Mouse (Mus musculus) bone marrow, adult 2 months (tissue): ENCODE results near the gene Fancc. TPM values are rescaled to one million over a fixed set of nuclear protein-coding genes. Genes with fewer than 3 reads are reported as not detected.
A peak's percentile ranks its signal among the peaks of the same experiment; 100 is the strongest.

Source experiments
- H3K27ac ChIP-seq: fragments of 200-500 bp; 2 replicates; pipeline ENCODE4 v1.5.1; 2012; ENCODE audit warnings: low read depth, mild to moderate bottlenecking, control low read depth, inconsistent platforms, low read length; ENCODE audit not compliant: control insufficient read depth, poor library complexity, insufficient read depth
- H3K4me1 ChIP-seq: fragments of 200-500 bp; 2 replicates; pipeline ENCODE4 v1.6.1; 2011; ENCODE audit warnings: low read length; ENCODE audit not compliant: control insufficient read depth, insufficient read depth
- H3K4me3 ChIP-seq: fragments of 200-500 bp; replicated peaks from 2 replicates; pipeline ENCODE3; 2011; ENCODE audit warnings: mild to moderate bottlenecking, low read depth, low read length, control low read depth; ENCODE audit not compliant: control insufficient read depth
- CTCF ChIP-seq: fragments of 200-500 bp; IDR thresholded peaks from 2 replicates; pipeline ENCODE4 v1.5.1; 2011; ENCODE audit warnings: low read length, control low read depth; ENCODE audit not compliant: control insufficient read depth, insufficient read depth
- POLR2A ChIP-seq: fragments of 200-500 bp; IDR thresholded peaks from 2 replicates; pipeline ENCODE4 v1.6.1; 2011; ENCODE audit warnings: low read depth, mild to moderate bottlenecking, control low read depth, low read length, borderline replicate concordance; ENCODE audit not compliant: control insufficient read depth
- WGBS: fragments of 180-500 bp; shearing (Covaris S2); methylation state at CpG from one replicate; pipeline ENCODE4 v1.1.7; 2018; 5-methylcytosine and 5-hydroxymethylcytosine counted together
- polyA plus RNA-seq: library from polyadenylated mRNA; stranded (reverse); fragments of >200 nt; gene quantifications from 2 replicates; pipeline ENCODE4 v1.2.4, GENCODE M21; 2011; ENCODE audit warnings: low replicate concordance; ENCODE audit not compliant: missing spikeins, insufficient read depth, insufficient read length

Fancc gene
- polyA plus RNA-seq, 1 experiment = 9.9 TPM

DNA sequence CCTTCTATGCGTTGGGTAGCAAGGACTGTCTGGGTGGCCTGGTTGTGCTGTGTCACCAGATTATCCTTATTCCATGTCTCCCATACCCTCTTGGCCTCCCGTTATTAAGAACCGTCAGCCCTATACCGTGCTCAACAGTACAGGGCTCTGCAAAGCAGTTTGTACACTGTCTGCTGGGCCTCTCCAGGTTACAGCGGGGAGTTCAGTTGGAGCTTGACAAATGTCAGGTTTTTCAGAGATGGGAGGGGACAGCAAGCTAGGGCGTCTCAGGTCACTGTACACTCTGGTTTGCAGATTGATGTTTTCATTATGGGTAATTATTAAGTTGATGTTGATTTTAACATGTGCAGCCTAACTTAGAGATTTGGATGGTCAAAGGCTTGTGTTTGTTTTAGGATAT lies 240.9 kb downstream of the Fancc start:
- no peak overlapping the region for H3K27ac ChIP-seq
- no peak overlapping the region for H3K4me3 ChIP-seq
- 76% methylated on average over 6 of the region's 6 CpGs for WGBS
- H3K4me1 ChIP-seq = peaks cover 7% of the 10 kb centered on the region
- TF ChIP-seq CTCF = no peak
- no peak for TF ChIP-seq POLR2A

DNA sequence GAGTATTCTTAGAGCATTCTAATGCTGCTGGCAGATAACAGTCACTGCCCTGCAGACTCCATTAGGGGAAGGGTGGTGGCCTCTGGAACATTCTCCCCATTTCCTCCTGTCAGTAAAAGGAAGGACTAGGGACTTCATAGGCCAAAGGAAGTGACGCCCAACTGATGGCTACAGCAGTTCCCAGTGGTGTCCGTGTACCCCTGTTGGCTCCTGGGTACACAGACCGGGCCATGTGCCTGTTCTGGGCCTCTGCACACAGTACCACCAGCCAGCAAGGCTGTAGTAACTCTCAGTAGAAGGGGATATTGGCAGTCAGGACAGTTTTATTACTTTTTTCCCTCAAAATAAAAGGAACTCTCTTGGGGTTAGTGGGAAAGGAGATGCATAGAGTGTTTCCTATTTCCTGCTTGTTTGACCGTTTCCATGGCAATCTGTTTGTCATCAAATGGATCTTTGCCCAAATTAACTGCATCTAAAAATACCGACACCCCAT lies 241.5 kb downstream of the Fancc start:
- H3K4me3 ChIP-seq = no peak overlapping the region
- 35% methylated on average over 5 of the region's 5 CpGs for WGBS
- H3K27ac ChIP-seq = no peak overlapping the region
- no peak for TF ChIP-seq POLR2A
- no peak for TF ChIP-seq CTCF
- H3K4me1 ChIP-seq = peaks cover 5% of the 10 kb centered on the region

DNA sequence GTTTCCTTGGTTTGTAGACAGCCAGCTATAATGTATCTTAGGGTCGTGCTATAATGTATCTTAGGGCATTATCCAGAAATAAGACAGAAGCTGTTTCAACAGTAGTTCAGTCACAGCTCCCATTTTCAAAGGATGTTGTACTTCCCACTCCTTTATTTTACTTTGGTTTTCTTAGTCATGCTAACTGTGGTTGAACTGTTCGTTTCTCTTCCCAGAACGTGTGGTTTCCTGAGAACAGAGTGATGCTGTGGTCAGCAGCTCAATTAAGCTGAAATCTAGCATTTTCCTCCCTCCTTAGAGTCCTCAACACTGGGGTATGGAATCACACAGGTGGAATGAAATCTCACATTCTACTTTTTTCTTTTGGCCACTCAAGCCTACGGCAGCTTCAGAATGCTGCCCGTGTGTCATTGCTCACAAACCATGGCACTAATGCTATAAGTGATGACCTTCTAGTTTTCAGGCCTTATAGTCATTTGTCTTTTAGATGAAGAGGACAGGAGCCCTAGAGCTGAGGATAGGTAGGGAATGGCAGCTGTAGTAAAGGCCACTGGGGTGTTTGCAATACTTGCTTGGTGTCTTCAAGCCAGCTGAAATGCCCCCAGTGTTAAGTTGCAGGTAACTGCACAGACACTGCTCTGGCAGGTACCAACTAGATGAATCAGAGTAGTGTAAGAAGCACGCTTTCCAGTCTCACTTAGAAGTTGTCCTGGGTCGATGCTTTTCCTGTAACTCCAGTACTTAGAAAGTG lies 243.0 kb downstream of the Fancc start:
- H3K4me3 ChIP-seq = no peak overlapping the region
- H3K27ac ChIP-seq = no peak overlapping the region
- H3K4me1 ChIP-seq = peaks cover 7% of the 10 kb centered on the region
- 43% methylated on average over 7 of the region's 7 CpGs for WGBS
- TF ChIP-seq POLR2A = no peak
- no peak for TF ChIP-seq CTCF

DNA sequence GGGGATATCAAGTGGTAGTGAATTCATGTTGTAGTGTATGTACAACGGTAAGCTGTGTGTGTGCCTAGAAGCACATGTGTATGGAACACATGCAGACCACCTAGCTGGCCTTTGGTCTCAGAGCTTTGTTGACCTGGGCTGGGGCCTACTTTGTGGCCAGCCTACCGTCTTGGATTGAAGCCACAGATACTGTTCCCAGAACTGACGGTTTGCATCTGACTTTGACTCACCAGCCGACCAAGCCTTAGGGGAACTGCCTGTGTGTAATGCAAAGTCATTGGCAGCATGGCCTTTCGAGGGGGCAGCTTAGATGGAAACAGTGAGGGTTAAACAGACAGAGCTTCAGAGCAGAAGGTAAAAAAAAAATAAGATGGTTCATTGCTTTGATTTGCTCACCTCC lies 243.9 kb downstream of the Fancc start:
- 0 out of 2 replicates have a peak overlapping the region, but pooled peaks have one; percentile 27 for H3K27ac ChIP-seq
- no peak for TF ChIP-seq POLR2A
- TF ChIP-seq CTCF = no peak
- WGBS = 18% methylated on average over 5 of the region's 5 CpGs
- peaks cover 7% of the 10 kb centered on the region for H3K4me1 ChIP-seq
- H3K4me3 ChIP-seq = no peak overlapping the region

DNA sequence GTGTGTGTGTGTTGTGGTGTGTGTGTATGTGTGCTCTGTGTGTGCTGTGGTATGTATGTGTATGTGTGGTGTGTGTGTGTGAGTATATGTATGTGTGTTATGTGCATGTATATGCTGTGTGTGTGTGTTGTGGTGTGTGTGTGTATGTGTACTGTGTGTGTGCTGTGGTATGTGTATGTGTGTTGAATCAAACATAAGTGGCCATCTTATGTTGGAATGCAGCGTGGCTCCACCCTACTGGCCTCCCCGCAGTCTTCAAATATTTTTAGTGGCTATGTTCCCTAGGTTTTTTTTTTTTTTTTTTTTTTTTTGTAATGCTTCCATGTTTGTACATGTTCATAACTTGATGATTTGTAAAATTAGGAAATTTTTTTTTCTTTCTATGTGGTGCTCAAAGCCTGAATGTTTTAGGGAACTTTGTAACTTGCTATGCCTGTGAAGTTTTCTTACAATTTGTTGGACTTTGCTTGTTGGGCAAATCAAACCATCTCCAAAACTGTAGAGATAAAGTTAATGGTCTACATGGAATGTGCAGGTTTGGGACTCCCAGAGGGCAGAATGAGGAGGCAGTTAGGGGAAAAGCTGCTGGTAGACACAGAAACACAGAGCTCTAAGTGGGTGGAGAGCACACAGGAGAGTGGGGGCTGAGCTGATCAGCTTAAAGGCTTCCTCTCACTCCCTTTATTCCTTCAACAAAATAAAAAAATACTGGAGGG lies 244.6 kb downstream of the Fancc start:
- Histone ChIP-seq H3K4me3 (no peak overlapping the region), H3K4me1 (peaks cover 5% of the 10 kb centered on the region), H3K27ac (no peak overlapping the region)
- WGBS = 98% methylated on average over 2 of the region's 2 CpGs
- TF ChIP-seq CTCF = no peak
- TF ChIP-seq POLR2A = no peak

DNA sequence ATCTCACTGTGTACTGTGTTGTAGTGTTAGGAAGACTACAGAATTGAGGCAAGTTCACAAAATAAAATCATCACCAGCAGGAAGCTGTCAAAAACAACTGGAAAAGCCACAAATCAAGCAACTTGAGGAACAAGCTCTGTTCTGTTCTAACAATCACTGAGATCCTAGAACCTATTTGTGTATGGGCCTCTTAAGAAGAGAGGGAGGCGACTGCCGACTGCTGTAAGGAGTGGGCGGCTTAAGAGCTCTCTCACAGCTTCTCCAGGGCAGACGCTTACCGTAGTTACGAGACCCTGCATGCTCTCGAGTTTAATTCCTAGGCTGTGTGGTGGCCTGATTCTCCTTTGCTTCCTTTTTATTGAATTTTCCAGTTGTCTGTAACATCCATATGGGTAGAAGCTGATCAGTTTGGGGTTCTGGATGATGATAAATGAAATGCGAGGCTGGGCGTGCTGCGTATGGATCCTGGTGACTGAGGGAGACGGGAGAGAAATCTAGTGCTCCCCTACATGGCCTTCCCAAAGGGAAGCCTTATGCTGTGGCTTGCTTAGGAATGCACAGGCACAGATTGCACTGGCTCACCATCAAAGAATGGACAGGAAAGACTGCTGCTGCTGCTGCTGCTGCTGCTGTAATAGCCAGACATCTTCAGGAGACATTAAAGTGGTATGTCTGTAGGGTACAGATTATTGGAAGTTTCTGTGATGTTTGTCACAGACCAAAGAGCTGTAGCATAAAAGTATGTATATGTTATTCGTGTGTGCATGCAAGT lies 245.8 kb downstream of the Fancc start:
- 78% methylated on average over 12 of the region's 12 CpGs for WGBS
- TF ChIP-seq POLR2A (no peak), CTCF (no peak)

DNA sequence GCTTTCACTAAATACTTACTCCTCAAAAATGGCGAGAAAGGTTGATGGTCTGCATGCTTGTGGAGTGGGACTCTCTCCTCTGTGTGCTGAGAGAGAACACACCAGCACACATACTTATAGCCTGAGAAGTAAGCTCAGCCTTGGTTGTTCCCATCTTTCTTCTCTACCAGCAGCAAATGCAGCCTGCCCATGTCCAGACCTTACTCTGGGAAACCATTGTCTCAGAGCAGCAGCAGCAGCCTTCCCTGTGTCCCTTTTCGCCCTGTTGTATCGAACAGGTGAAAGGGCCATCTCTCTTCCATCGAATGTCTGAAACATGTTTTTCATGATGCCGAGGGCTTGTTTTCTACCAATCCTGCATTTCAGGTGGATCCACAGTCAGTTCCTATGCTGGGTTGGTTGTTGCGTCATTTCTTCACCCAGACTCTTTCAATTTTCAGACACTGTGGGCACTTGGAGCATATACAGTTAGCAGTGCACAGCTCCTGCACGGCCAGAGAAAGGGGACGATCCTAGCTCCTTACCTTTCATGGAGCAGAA lies 246.6 kb downstream of the Fancc start:
- Histone ChIP-seq H3K4me1 (peaks cover 6% of the 10 kb centered on the region), H3K27ac (no peak overlapping the region), H3K4me3 (no peak overlapping the region)
- TF ChIP-seq POLR2A = no peak
- no peak for TF ChIP-seq CTCF
- WGBS = 66% methylated on average over 8 of the region's 8 CpGs

More for the DNA sequence above, 245.8 kb downstream of the Fancc start:
- Histone ChIP-seq H3K4me1 (peaks cover 6% of the 10 kb centered on the region), H3K27ac (no peak overlapping the region), H3K4me3 (no peak overlapping the region)
